Mouse (Mus musculus) heart, adult 2 months (tissue): Measurements from ENCODE around the gene Elob. TPM values are rescaled to one million over a fixed set of nuclear protein-coding genes. Genes with fewer than 3 reads are reported as not detected.

Experiments used
- DNase-seq, 2 experiments: peaks; one replicate each; pipeline ENCODE4 v3.0.0; 2021
- H3K27ac ChIP-seq: fragments of 200-600 bp; 2 replicates; pipeline ENCODE4 v1.8.1; 2022
- H3K27me3 ChIP-seq: fragments of 200-500 bp; 2 replicates; pipeline ENCODE4 v1.6.1; 2012; ENCODE audit warnings: mild to moderate bottlenecking, low read length, inconsistent platforms, mixed read lengths; ENCODE audit not compliant: control insufficient read depth, insufficient read depth
- H3K36me3 ChIP-seq: fragments of 200-500 bp; 2 replicates; pipeline ENCODE4 v1.6.1; 2012; ENCODE audit warnings: low read length, inconsistent platforms; ENCODE audit not compliant: control insufficient read depth, insufficient read depth
- H3K4me1 ChIP-seq: fragments of 200-500 bp; 2 replicates; pipeline ENCODE4 v1.6.1; 2011; ENCODE audit warnings: low read length; ENCODE audit not compliant: control insufficient read depth, insufficient read depth
- H3K4me3 ChIP-seq: fragments of 200-600 bp; 2 replicates; pipeline ENCODE4 v1.8.1; 2022
- H3K79me2 ChIP-seq: fragments of 200-500 bp; replicated peaks from 2 replicates; pipeline ENCODE4 v1.6.1; 2012; ENCODE audit warnings: mild to moderate bottlenecking, inconsistent platforms, low read length, moderate library complexity, mixed read lengths; ENCODE audit not compliant: control insufficient read depth, insufficient read depth
- H3K9ac ChIP-seq: fragments of 200-500 bp; 2 replicates; pipeline ENCODE4 v1.6.1; 2012; ENCODE audit warnings: low read depth, mild to moderate bottlenecking, control low read depth, inconsistent platforms, low read length, mixed read lengths
- CTCF ChIP-seq: fragments of 200-600 bp; IDR thresholded peaks from 2 replicates; pipeline ENCODE4 v1.8.1; 2022; ENCODE audit warnings: antibody characterized with exemption, mild to moderate bottlenecking, moderate library complexity
- EP300 ChIP-seq: fragments of 200-500 bp; IDR thresholded peaks from 2 replicates; pipeline ENCODE4 v1.6.1; 2011; ENCODE audit warnings: low read depth, low read length, control low read depth; ENCODE audit not compliant: insufficient read depth
- POLR2A ChIP-seq: fragments of 200-500 bp; IDR thresholded peaks from 2 replicates; pipeline ENCODE4 v1.6.1; 2011; ENCODE audit warnings: mild to moderate bottlenecking, low read depth, low read length, control low read depth; ENCODE audit not compliant: insufficient read depth
- WGBS: fragments of 180-500 bp; shearing (Covaris S2); methylation state at CpG from one replicate; pipeline ENCODE4 v1.1.7; 2018; 5-methylcytosine and 5-hydroxymethylcytosine counted together
- intact Hi-C: fragments of 180-260 bp; cut with DNase I; formaldehyde crosslinking; loops from one replicate; pipeline ENCODE4 v1.15.1; 2025
- long read RNA-seq: library from polyadenylated mRNA; stranded (forward); transcript quantifications from one replicate; pipeline ENCODE4 v2.0.0, GENCODE M21; 2021
- polyA plus RNA-seq: library from polyadenylated mRNA; depleted of rRNA; stranded (reverse); fragments of >200 nt; gene quantifications from 2 replicates; pipeline ENCODE4 v1.2.3, GENCODE M21; 2012; rRNA removed
- total RNA-seq, 2 experiments: library from RNA; stranded (reverse); gene quantifications; 2 replicates each; pipeline ENCODE4 v1.2.3; 2021

The Elob gene
- total RNA-seq (100 to 1,000 TPM; 325 to 371 TPM), polyA plus RNA-seq (384 and 511 TPM in 2 replicates)
- long read RNA-seq, transcript Elob-202 (3 exons, 581 nt): minor isoform, 21 of 274 reads
- long read RNA-seq, transcript Elob-201 (4 exons, 537 nt): major isoform, 244 of 274 reads
- long read RNA-seq, transcript Elob-204 (4 exons, 414 nt): minor isoform, 7 of 274 reads
- long read RNA-seq, partial matches to known transcripts: 0 of 274 reads
- long read RNA-seq, other reads (novel, unspliced or antisense): 1 of 274 reads

GRCm38 (mm10) chr17:23829064-23829619, at the start of gene Elob:
TSS of gene Elob (minus strand) at chr17:23829136.
- TF ChIP-seq CTCF (peak; percentile 83), EP300 (peak; percentile 51; the same call in 1 of the 2 replicates), POLR2A (peak; percentile 73)
- peak within 1 kb of the TSS; percentile 96 for H3K27ac ChIP-seq
- no peaks in the 10 kb centered on the region; the same call in 1 of the 2 replicates for H3K27me3 ChIP-seq
- no peaks in the 10 kb centered on the region for H3K4me1 ChIP-seq
- H3K36me3 ChIP-seq: peaks cover 14% of the 10 kb centered on the region
- H3K79me2 ChIP-seq: peaks cover 2% of the 10 kb centered on the region; the same call in 1 of the 2 replicates
- intact Hi-C loops: loop anchor here (1.0 to 2.0 kb wide), 2 partner anchors 27 to 58 kb away; partner anchors contain the start of gene Flywch1
- H3K9ac ChIP-seq: peak within 1 kb of the TSS; percentile 80
- H3K4me3 ChIP-seq: peak within 1 kb of the TSS; percentile 83
- under 1% methylated on average over 24 of the region's 42 CpGs for WGBS
- peak; percentile 87 to 91 for DNase-seq

- Histone ChIP-seq H3K4me1 (no peaks in the 10 kb centered on the region), H3K27me3 (no peaks in the 10 kb centered on the region), H3K27ac (no peak overlapping the region), H3K9ac (no peak overlapping the region), H3K36me3 (no peaks in the 10 kb centered on the region), H3K79me2 (no peaks in the 10 kb centered on the region), H3K4me3 (no peak overlapping the region)
- intact Hi-C loops: no loop called here
- WGBS: 93% methylated on average over 2 of the region's 2 CpGs
- no peak for TF ChIP-seq EP300
- TF ChIP-seq POLR2A: no peak
- TF ChIP-seq CTCF: no peak
- no peak for DNase-seq
These were observed 48.2 kb upstream of the Elob start for GRCm38 (mm10) chr17:23877166-23877565.

- Histone ChIP-seq H3K4me1 (no peaks in the 10 kb centered on the region), H3K4me3 (no peak overlapping the region), H3K27me3 (no peaks in the 10 kb centered on the region), H3K9ac (no peak overlapping the region), H3K27ac (no peak overlapping the region), H3K36me3 (no peaks in the 10 kb centered on the region), H3K79me2 (no peaks in the 10 kb centered on the region)
- intact Hi-C loops: no loop called here
- WGBS: 44% methylated on average over 3 of the region's 3 CpGs
- TF ChIP-seq CTCF (no peak), EP300 (no peak)
- DNase-seq: no peak
These were observed 47.8 kb upstream of the Elob start for GRCm38 (mm10) chr17:23876741-23877140.

- Histone ChIP-seq H3K9ac (no peak overlapping the region), H3K36me3 (no peaks in the 10 kb centered on the region), H3K27me3 (no peaks in the 10 kb centered on the region), H3K27ac (no peak overlapping the region), H3K4me1 (no peaks in the 10 kb centered on the region), H3K4me3 (no peak overlapping the region), H3K79me2 (no peaks in the 10 kb centered on the region)
- peak; percentile 27 to 56 for DNase-seq
- TF ChIP-seq EP300 (no peak), POLR2A (no peak), CTCF (peak; percentile 89)
- intact Hi-C loops: loop anchor here (1.0 to 2.0 kb wide), 2 partner anchors 86 to 125 kb away; no protein-coding TSS in a partner anchor
- 35% methylated on average over 8 of the region's 8 CpGs for WGBS
These were observed 45.2 kb upstream of the Elob start for GRCm38 (mm10) chr17:23873884-23874856.

- no peak for DNase-seq
- H3K27me3 ChIP-seq: no peaks in the 10 kb centered on the region
- 81% methylated on average over 11 of the region's 11 CpGs for WGBS
- no peaks in the 10 kb centered on the region for H3K36me3 ChIP-seq
- intact Hi-C loops: no loop called here
- H3K4me1 ChIP-seq: no peaks in the 10 kb centered on the region
- TF ChIP-seq POLR2A (no peak), EP300 (no peak), CTCF (no peak)
- H3K4me3 ChIP-seq: no peak overlapping the region
- no peaks in the 10 kb centered on the region for H3K79me2 ChIP-seq
- H3K9ac ChIP-seq: no peak overlapping the region
- H3K27ac ChIP-seq: no peak overlapping the region
These were observed 39.6 kb upstream of the Elob start for GRCm38 (mm10) chr17:23868513-23868912.
